Mouse (Mus musculus) right cerebral cortex, postnatal 25 days (tissue): Measurements from ENCODE around the gene Agl.
"Not testable (repeated sequence)": the region's sequence is repeated elsewhere in the genome, so short reads cannot be mapped to it uniquely, and the experiment has no call there.

ENCODE experiments used
- DNase-seq: peaks from one replicate; pipeline ENCODE4 v3.0.0; 2022

Gene Agl

DNA sequence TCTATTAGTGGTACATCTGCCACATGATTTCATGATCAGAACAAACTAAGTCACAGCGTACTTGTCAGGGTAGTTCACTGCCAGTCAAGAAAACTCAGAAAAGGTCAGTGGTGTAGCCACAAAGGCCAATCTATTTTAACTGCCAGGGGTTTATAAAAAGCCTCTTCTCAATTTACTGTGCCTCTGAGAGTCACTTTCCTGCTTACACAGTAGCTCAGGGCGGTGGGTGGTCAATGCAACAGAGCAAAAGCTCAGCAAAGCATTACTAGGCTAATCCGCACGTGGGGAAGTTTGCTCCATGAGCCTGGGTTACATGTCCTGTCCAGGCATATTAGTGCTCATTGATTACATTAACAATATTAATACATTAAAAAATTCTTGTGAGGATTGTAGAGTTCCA is 8.0 kb upstream of the Agl start:
- no peak for DNase-seq

GRCm38 (mm10) chr3:116815305-116815797 is 7.4 kb upstream of the Agl start:
- no peak for DNase-seq

DNA sequence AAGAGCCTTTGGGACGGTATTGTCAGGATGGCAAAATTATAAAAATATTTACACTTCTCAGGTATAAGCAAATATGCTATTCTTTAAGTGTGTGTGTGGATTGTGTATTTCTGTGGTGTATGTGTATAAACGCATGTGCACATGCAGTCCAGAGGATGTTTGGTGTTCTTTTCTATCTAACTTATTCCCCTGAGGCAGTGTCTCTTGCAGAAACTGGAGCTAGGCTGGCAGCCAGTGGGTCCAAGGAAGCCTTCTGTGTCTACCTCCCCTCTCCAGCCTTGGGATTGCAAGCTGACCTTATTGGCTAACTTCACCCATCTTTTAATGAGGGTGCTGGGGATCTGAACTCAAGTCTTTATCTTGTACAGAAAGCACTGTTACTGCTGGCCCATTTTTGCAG is 5.0 kb upstream of the Agl start:
- no peak for DNase-seq

- DNase-seq: not testable (repeated sequence)
Observed at GRCm38 (mm10) chr3:116810351-116810750, 2.4 kb upstream of the Agl start.

- no peak for DNase-seq
Observed at GRCm38 (mm10) chr3:116809221-116809620, 1.3 kb upstream of the Agl start.

DNA sequence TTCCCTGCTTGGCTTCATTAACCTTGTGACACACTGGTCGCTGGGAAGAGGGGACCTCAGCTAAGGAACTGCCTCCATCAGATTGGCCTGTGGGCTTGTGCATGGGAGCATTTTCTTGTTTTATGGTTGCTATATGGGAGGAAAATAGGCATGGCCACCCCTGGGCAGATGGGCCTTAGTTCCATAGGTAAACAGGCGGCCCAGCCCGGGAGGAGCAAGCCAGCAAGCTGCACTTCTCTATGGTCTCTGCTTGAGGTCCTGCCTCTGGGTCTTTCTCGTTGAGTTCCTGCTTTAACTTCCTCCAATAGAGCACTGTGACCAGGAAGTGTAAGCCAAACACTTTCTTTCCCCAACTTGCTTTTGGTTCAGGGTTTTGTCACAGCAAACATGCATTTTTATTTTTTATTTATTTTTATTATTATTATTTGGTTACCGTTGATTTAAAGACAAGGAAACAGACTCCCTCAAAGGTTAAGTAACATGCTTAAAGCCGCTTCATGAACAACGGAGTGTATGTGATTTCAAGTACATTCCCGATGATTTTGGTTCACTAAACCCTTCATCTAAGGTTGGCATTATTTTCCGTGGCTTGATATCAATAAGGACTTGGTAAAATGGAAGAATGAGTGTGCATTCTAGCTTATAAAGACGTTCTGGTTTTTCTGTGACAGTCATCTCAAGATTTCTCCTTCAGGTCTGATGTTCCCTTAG is 696 bp upstream of the Agl start:
- DNase-seq: no peak

DNA sequence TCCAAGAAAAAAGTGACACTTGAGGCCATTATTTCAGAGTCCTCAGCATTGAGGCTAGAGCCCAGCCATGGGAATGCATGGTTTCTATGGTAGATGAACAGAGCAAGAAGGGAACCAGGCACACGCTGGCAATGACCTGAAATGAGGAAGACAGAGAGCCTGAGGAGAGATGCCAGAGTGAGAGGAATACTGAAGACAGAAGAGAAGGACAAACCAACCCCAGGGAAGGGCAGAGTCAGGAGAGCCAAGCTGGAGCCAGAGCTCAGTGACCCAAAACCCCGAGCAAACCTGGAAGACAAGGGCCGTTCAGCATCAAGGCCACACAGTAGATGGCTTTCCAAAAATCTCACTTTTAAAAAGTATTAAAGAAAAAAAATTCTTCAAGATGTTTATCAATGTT is 2.1 kb downstream of the Agl start:
- DNase-seq: no peak

GRCm38 (mm10) chr3:116804746-116805285 is 3.1 kb downstream of the Agl start:
- DNase-seq: no peak

- no peak for DNase-seq
Observed at GRCm38 (mm10) chr3:116801755-116802154, 6.2 kb downstream of the Agl start.

DNA sequence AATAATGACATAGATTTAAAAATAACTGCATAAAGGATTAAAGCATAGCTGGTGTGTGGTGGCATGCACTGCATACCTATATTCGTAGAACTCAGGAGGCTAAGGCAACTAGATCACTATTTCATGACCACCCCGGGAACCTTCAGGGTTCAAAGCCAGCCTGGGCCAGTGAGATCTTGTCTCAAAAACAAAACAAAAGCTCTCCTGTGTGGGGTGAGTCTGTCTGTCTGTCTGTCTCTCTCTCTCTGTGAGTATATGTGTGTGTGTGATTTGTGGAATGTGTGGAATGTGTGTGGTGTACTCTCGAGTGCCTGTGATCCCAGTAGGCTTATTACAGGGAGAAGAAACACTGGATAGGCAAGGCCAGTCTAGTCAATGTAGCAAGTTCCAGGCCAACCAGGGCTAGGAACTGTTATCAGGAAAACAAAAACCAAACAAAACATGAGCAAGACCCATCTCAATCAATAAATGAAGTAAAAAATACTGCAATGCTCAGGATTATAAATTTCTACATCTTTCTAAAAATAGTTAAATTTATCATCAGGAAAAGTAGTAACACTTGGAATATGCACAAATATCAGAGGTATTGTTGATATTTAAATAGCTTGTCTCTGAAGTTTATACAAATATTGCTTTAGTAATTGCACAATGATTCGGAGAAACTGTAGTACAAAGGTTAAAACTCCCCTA is 9.0 kb downstream of the Agl start:
- DNase-seq: no peak

DNA sequence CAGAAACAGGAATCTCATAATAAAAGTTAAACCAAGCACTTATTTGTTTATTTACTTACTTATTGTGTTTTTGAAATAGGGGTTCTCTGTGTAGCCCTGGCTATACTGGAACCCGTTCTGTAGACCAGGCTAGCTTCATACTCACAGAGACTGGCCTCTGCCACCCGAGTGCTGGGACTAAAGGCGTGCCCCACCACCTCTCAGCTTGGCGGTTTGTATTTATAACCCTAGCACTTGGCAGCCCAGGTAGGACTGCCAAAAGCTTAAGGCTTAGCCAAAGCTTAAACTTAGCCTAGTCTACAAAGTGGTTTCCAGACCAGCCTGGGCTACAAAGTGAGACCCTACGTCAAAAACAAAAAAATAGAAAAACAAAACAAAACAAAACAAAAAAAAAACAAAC is 19.1 kb downstream of the Agl start:
- DNase-seq: no peak

- DNase-seq: no peak
Observed at GRCm38 (mm10) chr3:116786543-116786942, 21.4 kb downstream of the Agl start.

DNA sequence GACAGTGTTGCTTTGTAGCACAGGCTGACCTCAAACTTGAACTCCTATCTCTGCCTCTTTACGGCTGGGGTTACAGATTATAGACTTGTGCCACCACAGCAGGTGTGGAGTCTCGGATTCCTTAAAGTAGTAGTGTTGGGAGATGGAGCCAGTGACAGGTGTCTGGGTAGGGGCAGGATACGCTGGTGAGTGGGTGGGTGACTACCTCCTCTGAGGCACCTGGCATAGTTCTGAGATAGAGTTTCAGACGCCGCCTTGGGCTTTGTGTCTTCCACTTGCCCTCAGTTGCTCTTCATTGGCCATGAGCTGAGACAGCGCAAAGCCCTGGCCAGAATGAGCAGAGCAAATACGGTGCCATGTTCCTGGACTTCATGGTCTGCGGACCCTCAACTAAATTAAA is 22.1 kb downstream of the Agl start:
- DNase-seq: no peak

- no peak for DNase-seq
Observed at GRCm38 (mm10) chr3:116784811-116785210, 23.2 kb downstream of the Agl start.

GRCm38 (mm10) chr3:116784290-116784689 is 23.7 kb downstream of the Agl start:
- no peak for DNase-seq

DNA sequence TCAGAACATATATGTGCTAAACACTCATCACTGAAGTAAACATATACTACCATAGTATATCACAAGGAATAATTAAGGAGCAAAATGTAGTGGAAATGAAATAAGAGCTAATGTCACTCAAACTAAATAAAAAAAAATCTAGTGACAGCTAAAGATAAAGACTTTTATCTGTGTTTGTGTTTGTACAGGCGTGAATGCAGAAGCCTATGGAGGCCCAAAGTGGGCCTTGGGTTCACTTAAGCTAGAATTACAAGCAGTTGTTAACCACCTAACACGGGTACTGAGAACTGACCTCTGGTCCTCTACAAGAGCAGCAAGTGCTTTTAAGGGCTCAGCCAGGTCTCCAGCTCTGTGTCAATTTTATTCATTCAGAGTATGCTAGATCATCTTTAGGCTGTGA is 31.0 kb downstream of the Agl start:
- no peak for DNase-seq

- DNase-seq: no peak
Observed at GRCm38 (mm10) chr3:116773836-116774235, 34.1 kb downstream of the Agl start.

DNA sequence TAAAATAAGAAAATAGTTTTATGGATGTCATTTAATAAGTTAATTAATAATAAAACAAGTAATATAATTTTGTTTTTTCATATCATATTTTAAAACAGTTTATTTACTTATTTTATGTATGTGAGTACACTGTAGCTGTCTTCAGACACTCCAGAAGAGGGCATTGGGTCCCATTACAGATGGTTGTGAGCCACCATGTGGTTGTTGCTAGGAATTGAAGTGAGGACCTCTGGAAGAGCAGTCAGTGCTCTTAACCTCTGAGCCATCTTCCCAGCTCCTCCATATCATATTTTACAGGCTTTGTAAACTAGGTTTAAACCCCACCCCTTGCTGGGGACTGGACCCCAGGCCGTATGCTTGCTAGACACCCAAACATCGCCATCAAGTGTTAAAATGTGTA is 36.4 kb downstream of the Agl start:
- no peak for DNase-seq

- not testable (repeated sequence) for DNase-seq
Observed at GRCm38 (mm10) chr3:116766963-116767362, 41.0 kb downstream of the Agl start.

GRCm38 (mm10) chr3:116752818-116753217 is 55.1 kb downstream of the Agl start:
- no peak for DNase-seq

GRCm38 (mm10) chr3:116751191-116751860 is 56.6 kb downstream of the Agl start:
- no peak for DNase-seq

- no peak for DNase-seq
Observed at GRCm38 (mm10) chr3:116748391-116749170, 59.4 kb downstream of the Agl start.

DNA sequence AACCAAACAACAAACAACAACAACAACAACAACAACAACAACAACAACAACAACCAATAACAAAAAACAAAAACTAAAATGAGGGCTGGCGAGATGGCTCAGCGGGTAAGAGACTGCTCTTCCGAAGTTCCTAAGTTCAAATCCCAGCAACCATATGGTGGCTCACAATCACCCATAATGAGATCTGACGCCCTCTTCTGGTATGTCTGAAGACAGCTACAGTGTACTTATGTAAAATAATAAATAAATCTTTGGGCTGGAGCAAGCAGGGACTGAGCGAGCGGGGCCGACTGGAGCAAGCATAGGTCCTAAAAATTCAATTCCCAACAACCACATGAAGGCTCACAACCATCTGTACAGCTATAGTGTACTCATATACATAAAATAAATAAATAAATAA is 60.3 kb downstream of the Agl start:
- DNase-seq: not testable (repeated sequence)
